25 mouse cellular contexts compared by ENCODE assay signal in genomic region chr2:105263219-105263618, GRCm38 (mm10). TPM values are rescaled to one million over a fixed set of nuclear protein-coding genes. Genes with fewer than 3 reads are reported as not detected.
"Had no signal": no experiment of that assay in that cellular context is flagged by ENCODE, and none has a peak within 500 bp of the region (broad histone marks: within the 10 kb centered on the region; RNA-seq: fewer than 3 reads in every experiment).

No protein-coding gene starts in this region.

- H3K27ac ChIP-seq: kidney, embryonic 15.5 days; limb, embryonic 10.5 days; limb, embryonic 13.5 days; liver, embryonic 12.5 days; liver, embryonic 15.5 days; lung, embryonic 15.5 days; midbrain, embryonic 10.5 days; midbrain, embryonic 13.5 days; stomach, postnatal 0 days had no signal

- DNase-seq: kidney, adult 8-10 months; kidney, postnatal 10 days; kidney, postnatal 36 days; liver; lung, adult 18-20 months; lung, postnatal 10 days; lung, postnatal 36 days; thymus, adult 2 months; thymus, postnatal 14 days; thymus, postnatal 4 days had no signal

- H3K27me3 ChIP-seq: kidney, embryonic 15.5 days; limb, embryonic 13.5 days; liver, embryonic 12.5 days; liver, embryonic 15.5 days; lung, embryonic 15.5 days; megakaryocyte, embryonic 14.5 days had no signal

- H3K4me1 ChIP-seq: kidney, embryonic 15.5 days; limb, embryonic 13.5 days; liver, embryonic 12.5 days; liver, embryonic 15.5 days; lung, embryonic 15.5 days; megakaryocyte, embryonic 14.5 days; midbrain, embryonic 10.5 days; midbrain, embryonic 13.5 days had no signal

- H3K9ac ChIP-seq: kidney, embryonic 15.5 days; limb, embryonic 13.5 days; liver, embryonic 12.5 days; liver, embryonic 15.5 days; lung, embryonic 15.5 days; midbrain, embryonic 13.5 days had no signal

- H3K4me3 ChIP-seq: kidney, embryonic 15.5 days; limb, embryonic 10.5 days; limb, embryonic 13.5 days; liver, embryonic 12.5 days; liver, embryonic 15.5 days; lung, embryonic 15.5 days; megakaryocyte, embryonic 14.5 days; midbrain, embryonic 10.5 days; midbrain, embryonic 13.5 days had no signal

- H3K36me3 ChIP-seq: kidney, embryonic 15.5 days; limb, embryonic 10.5 days; limb, embryonic 13.5 days; liver, embryonic 12.5 days; liver, embryonic 15.5 days; lung, embryonic 15.5 days; midbrain, embryonic 10.5 days; midbrain, embryonic 13.5 days had no signal

- ATAC-seq: liver, embryonic 12.5 days; midbrain, embryonic 13.5 days had no signal

- H3K4me2 ChIP-seq: kidney, embryonic 15.5 days; limb, embryonic 13.5 days; liver, embryonic 12.5 days; liver, embryonic 15.5 days; lung, embryonic 15.5 days; midbrain, embryonic 13.5 days had no signal

- H3K9me3 ChIP-seq: kidney, embryonic 15.5 days; limb, embryonic 10.5 days; limb, embryonic 13.5 days; liver, embryonic 12.5 days; liver, embryonic 15.5 days; lung, embryonic 15.5 days; midbrain, embryonic 10.5 days; midbrain, embryonic 13.5 days had no signal

RNA-seq across cellular contexts. Expression of gene Them7, which starts 39.1 kb away (rescaled TPM):
- total RNA-seq: layer of hippocampus, adult 8-10 months; layer of hippocampus, postnatal 25 days; left cerebral cortex, adult 18-20 months; left cerebral cortex, postnatal 25 days; midbrain, postnatal 0 days had no signal
- polyA plus RNA-seq: midbrain, embryonic 13.5 days; midbrain, postnatal 0 days had no signal
